Mouse (Mus musculus) CH12.LX (cell line): ENCODE measurements at regions not wholly inside any gene's neighbourhood (a gene's known extent, or its start where the extent isn't known, plus 50 kb on each side); places are given as distances from the start of the nearest gene placed in this dataset.
A peak's percentile ranks its signal among the peaks of the same experiment; 100 is the strongest.

Experiments used
- DNase-seq: peaks from one replicate; pipeline ENCODE4 v3.0.0-alpha.2; 2013; ENCODE audit errors: extremely low read depth
- H3K27ac ChIP-seq: 2 replicates; pipeline ENCODE4 v1.5.1; 2012; ENCODE audit warnings: low read depth, mild to moderate bottlenecking, control low read depth, moderate library complexity; ENCODE audit not compliant: insufficient read depth
- H3K27me3 ChIP-seq: replicated peaks from 2 replicates; pipeline ENCODE3; 2012; ENCODE audit warnings: inconsistent platforms
- H3K36me3 ChIP-seq, 2 experiments: replicated peaks in 1 of 2; 2 replicates each; pipeline versions ENCODE3 to v1.6.1; 2012; ENCODE audit warnings: inconsistent platforms in 1 of 2, low read length in 1 of 2, mild to moderate bottlenecking in 1 of 2, mixed read lengths in 1 of 2, moderate library complexity in 1 of 2; ENCODE audit not compliant: control insufficient read depth in 1 of 2, insufficient read depth in 1 of 2
- H3K4me1 ChIP-seq, 2 experiments: 2 replicates each; pipeline ENCODE4 v1.6.1; 2012; ENCODE audit warnings: inconsistent platforms in 1 of 2, moderate library complexity in 1 of 2; ENCODE audit not compliant: insufficient read depth in 2 of 2, control insufficient read depth in 1 of 2
- H3K4me2 ChIP-seq: 2 replicates; pipeline ENCODE4 v1.6.1; 2012; ENCODE audit warnings: low read depth, mild to moderate bottlenecking, control low read depth; ENCODE audit not compliant: poor library complexity, insufficient read depth, severe bottlenecking
- H3K4me3 ChIP-seq, 3 experiments: fragments of 150-350 bp in 1 of 3; sonication (generic) in 1 of 3; replicated peaks in 1 of 3; 2 replicates each; pipeline versions ENCODE3 to v1.5.1; 2011 to 2012; ENCODE audit warnings: low read depth in 2 of 3, low read length in 2 of 3, mild to moderate bottlenecking in 2 of 3, moderate library complexity in 2 of 3, control low read depth in 1 of 3, improper control_type of control experiment in 1 of 3, inconsistent platforms in 1 of 3, mixed read lengths in 1 of 3; ENCODE audit not compliant: poor library complexity in 1 of 3
- H3K79me2 ChIP-seq: replicated peaks from 2 replicates; pipeline ENCODE4 v1.6.1; 2012; ENCODE audit warnings: mild to moderate bottlenecking, moderate library complexity; ENCODE audit not compliant: control insufficient read depth, poor library complexity, insufficient read depth, severe bottlenecking; ENCODE audit errors: extremely low read depth
- H3K9ac ChIP-seq: 2 replicates; pipeline ENCODE4 v1.6.1; 2012; ENCODE audit warnings: low read depth, mild to moderate bottlenecking, control low read depth, moderate library complexity; ENCODE audit not compliant: insufficient read depth
- H3K9me3 ChIP-seq: replicated peaks from 2 replicates; pipeline ENCODE3; 2012; ENCODE audit warnings: low read length, inconsistent platforms, mixed read lengths
- BHLHE40 ChIP-seq: IDR thresholded peaks from 2 replicates; pipeline ENCODE4 v1.6.1; 2011; ENCODE audit warnings: mild to moderate bottlenecking, low read depth, low read length, improper control_type of control experiment
- CHD1 ChIP-seq: IDR thresholded peaks from 2 replicates; pipeline ENCODE4 v1.6.1; 2012; ENCODE audit warnings: low read depth, low read length, improper control_type of control experiment, inconsistent platforms
- CHD2 ChIP-seq: IDR thresholded peaks from 2 replicates; pipeline ENCODE4 v1.6.1; 2011; ENCODE audit warnings: low read length, improper control_type of control experiment
- CTCF ChIP-seq, 2 experiments: IDR thresholded peaks in 1 of 2; conservative IDR thresholded peaks in 1 of 2; 2 replicates each; pipeline ENCODE4 v1.5.1; 2011 to 2012; ENCODE audit warnings: low read depth in 2 of 2, low read length in 2 of 2, improper control_type of control experiment in 1 of 2, inconsistent platforms in 1 of 2, mild to moderate bottlenecking in 1 of 2, moderate library complexity in 1 of 2
- GABPA ChIP-seq: IDR thresholded peaks from 2 replicates; pipeline ENCODE4 v1.6.1; 2012; ENCODE audit warnings: low read depth, low read length, improper control_type of control experiment, inconsistent platforms; ENCODE audit not compliant: insufficient replicate concordance
- HCFC1 ChIP-seq: IDR thresholded peaks from 2 replicates; pipeline ENCODE4 v1.6.1; 2012; ENCODE audit warnings: low read depth, mild to moderate bottlenecking, inconsistent platforms, low read length, improper control_type of control experiment
- IRF4 ChIP-seq: IDR thresholded peaks from 2 replicates; pipeline ENCODE4 v1.6.1; 2014; ENCODE audit warnings: low read depth, mild to moderate bottlenecking, inconsistent platforms, low read length, improper control_type of control experiment
- JUN ChIP-seq: IDR thresholded peaks from 2 replicates; pipeline ENCODE4 v1.6.1; 2011; ENCODE audit warnings: low read depth, mild to moderate bottlenecking, low read length, improper control_type of control experiment, moderate library complexity; ENCODE audit not compliant: insufficient read depth
- JUND ChIP-seq: conservative IDR thresholded peaks from 2 replicates; pipeline ENCODE4 v1.6.1; 2011; ENCODE audit warnings: low read depth, low read length, improper control_type of control experiment
- KAT2A ChIP-seq: IDR thresholded peaks from 2 replicates; pipeline ENCODE4 v1.6.1; 2012; ENCODE audit warnings: low read length, improper control_type of control experiment, inconsistent platforms; ENCODE audit not compliant: insufficient replicate concordance
- MAFK ChIP-seq: IDR thresholded peaks from 2 replicates; pipeline ENCODE4 v1.6.1; 2011; ENCODE audit warnings: low read length, improper control_type of control experiment; ENCODE audit not compliant: insufficient replicate concordance
- MAX ChIP-seq: IDR thresholded peaks from 2 replicates; pipeline ENCODE4 v1.6.1; 2011; ENCODE audit warnings: low read length, improper control_type of control experiment
- MEF2A ChIP-seq: IDR thresholded peaks from 2 replicates; pipeline ENCODE4 v1.6.1; 2014; ENCODE audit warnings: low read depth, mild to moderate bottlenecking, inconsistent platforms, low read length, improper control_type of control experiment, borderline replicate concordance
- MXI1 ChIP-seq: IDR thresholded peaks from 2 replicates; pipeline ENCODE4 v1.6.1; 2011; ENCODE audit warnings: mild to moderate bottlenecking, low read depth, low read length, improper control_type of control experiment
- MYC ChIP-seq: IDR thresholded peaks from 2 replicates; pipeline ENCODE4 v1.6.1; 2011; ENCODE audit warnings: low read depth, mild to moderate bottlenecking, improper control_type of control experiment, low read length
- POLR2A ChIP-seq: IDR thresholded peaks from 2 replicates; pipeline ENCODE4 v1.6.1; 2011; ENCODE audit warnings: low read depth, mild to moderate bottlenecking, improper control_type of control experiment, low read length
- RAD21 ChIP-seq: IDR thresholded peaks from 2 replicates; pipeline ENCODE4 v1.6.1; 2011; ENCODE audit warnings: low read depth, mild to moderate bottlenecking, low read length, improper control_type of control experiment, moderate library complexity
- RCOR1 ChIP-seq: conservative IDR thresholded peaks from 2 replicates; pipeline ENCODE4 v1.6.1; 2012; ENCODE audit warnings: low read depth, mild to moderate bottlenecking, inconsistent platforms, low read length, improper control_type of control experiment
- SMC3 ChIP-seq: IDR thresholded peaks from 2 replicates; pipeline ENCODE4 v1.6.1; 2011; ENCODE audit warnings: low read depth, low read length, improper control_type of control experiment
- TCF12 ChIP-seq: IDR thresholded peaks from 2 replicates; pipeline ENCODE4 v1.6.1; 2014; ENCODE audit warnings: low read depth, mild to moderate bottlenecking, inconsistent platforms, low read length, improper control_type of control experiment
- UBTF ChIP-seq: IDR thresholded peaks from 2 replicates; pipeline ENCODE4 v1.6.1; 2012; ENCODE audit warnings: low read depth, mild to moderate bottlenecking, inconsistent platforms, low read length, improper control_type of control experiment, moderate library complexity
- USF1 ChIP-seq: IDR thresholded peaks from 2 replicates; pipeline ENCODE4 v1.6.1; 2014; ENCODE audit warnings: low read depth, mild to moderate bottlenecking, inconsistent platforms, low read length, improper control_type of control experiment
- USF2 ChIP-seq: conservative IDR thresholded peaks from 2 replicates; pipeline ENCODE4 v1.6.1; 2011; ENCODE audit warnings: low read depth, low read length, improper control_type of control experiment
- ZC3H11A ChIP-seq: IDR thresholded peaks from 2 replicates; pipeline ENCODE4 v1.6.1; 2012; ENCODE audit warnings: low read depth, mild to moderate bottlenecking, inconsistent platforms, low read length, improper control_type of control experiment
- ZNF384 ChIP-seq: IDR thresholded peaks from 2 replicates; pipeline ENCODE4 v1.6.1; 2012; ENCODE audit warnings: low read depth, low read length, improper control_type of control experiment, inconsistent platforms
- dilution Hi-C: fragments of 300-500 bp; cut with MboI; formaldehyde crosslinking; loops from 2 replicates; pipeline ENCODE4 v1.14.3; 2020; ENCODE audit warnings: low sequenced_read_pairs; ENCODE audit not compliant: extremely low pct_unique_long_range_greater_than_20kb, extremely low pct_ligation_motif_present
- in situ Hi-C: fragments of 300-500 bp; cut with MboI; formaldehyde crosslinking; loops from 3 replicates; pipeline ENCODE4 v1.14.3; 2019; ENCODE audit warnings: low sequenced_read_pairs, low pct_ligation_motif_present, low pct_unique_long_range_greater_than_20kb, mixed read lengths

DNA sequence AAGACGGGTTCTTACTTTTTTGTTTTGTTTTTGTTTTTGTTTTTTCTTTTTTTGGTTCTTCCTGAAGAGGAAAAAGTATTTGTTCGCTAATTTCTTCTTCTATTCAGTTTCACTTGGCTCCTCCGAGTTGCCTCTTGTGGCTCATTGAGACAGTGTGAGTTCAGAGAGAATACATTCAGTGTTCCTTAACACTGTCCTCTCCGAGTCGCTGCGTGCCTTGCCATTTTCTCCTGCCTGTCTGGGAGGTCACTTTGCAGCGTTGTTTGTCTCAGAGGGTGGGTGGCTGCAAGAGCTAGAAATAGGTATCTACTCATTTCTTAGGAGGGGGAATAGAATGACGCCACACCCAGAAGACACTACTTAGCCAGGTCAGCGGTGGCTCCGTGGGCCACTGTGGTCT, 98.6 kb upstream of the Ccdc54 start:
- H3K27me3 ChIP-seq, result no peaks in the 10 kb centered on the region
- H3K4me1 ChIP-seq, result peaks cover 0 to 7% of the 10 kb centered on the region in 2 experiments; a peak in 2 of 4 replicates
- H3K36me3 ChIP-seq, result no peaks in the 10 kb centered on the region
- peak overlapping the region; percentile 77 for H3K9ac ChIP-seq
- H3K4me2 ChIP-seq, result peak overlapping the region; percentile 99
- in situ Hi-C loops, result no loop called here
- peak overlapping the region in 2 of 3 experiments; percentile 11 to 57 for H3K4me3 ChIP-seq
- no peaks in the 10 kb centered on the region for H3K79me2 ChIP-seq
- dilution Hi-C loops, result no loop called here
- no peak overlapping the region for H3K27ac ChIP-seq
- TF ChIP-seq BHLHE40 (no peak), MEF2A (no peak), CHD2 (no peak), CHD1 (no peak), RAD21 (no peak; the same call in 1 of the 2 replicates), HCFC1 (no peak), RCOR1 (no peak), MAX (no peak), USF2 (no peak), USF1 (no peak), IRF4 (no peak), TCF12 (no peak), JUN (no peak), MAFK (no peak), MXI1 (no peak), SMC3 (no peak)
- DNase-seq, result no peak
- no peaks in the 10 kb centered on the region for H3K9me3 ChIP-seq

GRCm38 (mm10) chr16:50688818-50689506, 98.0 kb upstream of the Ccdc54 start:
- dilution Hi-C loops (no loop called here), in situ Hi-C loops (no loop called here)
- H3K4me2 ChIP-seq, result peak overlapping the region; percentile 99
- TF ChIP-seq SMC3, result peak; percentile 60
- no peak for TF ChIP-seq MAFK
- TF ChIP-seq UBTF, result no peak
- no peak; the same call in 1 of the 2 replicates for TF ChIP-seq ZC3H11A
- no peak for TF ChIP-seq USF2
- TF ChIP-seq BHLHE40, result no peak
- no peak for TF ChIP-seq MEF2A
- no peak for TF ChIP-seq HCFC1
- TF ChIP-seq MYC, result peak; percentile 50; the same call in 1 of the 2 replicates
- peak; percentile 68 for TF ChIP-seq RAD21
- no peak for TF ChIP-seq GABPA
- no peak for TF ChIP-seq MXI1
- TF ChIP-seq POLR2A, result no peak
- TF ChIP-seq CTCF (conservative IDR thresholded peaks at IDR 0.05 in 1 of 2, IDR thresholded peaks at IDR 0.05 in 1 of 2; ENCODE audit: low read depth in 2 of 2, low read length in 2 of 2), result peak in 1 of 2 experiments; percentile 70; a peak in 2 of 4 replicates
- TF ChIP-seq KAT2A, result no peak
- no peak for TF ChIP-seq JUND
- TF ChIP-seq ZNF384, result no peak
- TF ChIP-seq JUN, result no peak
- no peak for TF ChIP-seq IRF4
- H3K36me3 ChIP-seq, result no peaks in the 10 kb centered on the region
- no peaks in the 10 kb centered on the region for H3K79me2 ChIP-seq
- H3K9me3 ChIP-seq, result no peaks in the 10 kb centered on the region
- no peak overlapping the region for H3K27ac ChIP-seq
- H3K4me3 ChIP-seq, result peak overlapping the region in 2 of 3 experiments; percentile 11 to 57
- no peak for DNase-seq
- peak overlapping the region; percentile 77 for H3K9ac ChIP-seq
- peaks cover 0 to 7% of the 10 kb centered on the region in 2 experiments; a peak in 2 of 4 replicates for H3K4me1 ChIP-seq
- H3K27me3 ChIP-seq, result no peaks in the 10 kb centered on the region
